Mouse (Mus musculus): Measurements from ENCODE around the gene Pik3cg. TPM values are rescaled to one million over a fixed set of nuclear protein-coding genes. Genes with fewer than 3 reads are reported as not detected.
A peak's percentile ranks its signal among the peaks of the same experiment; 100 is the strongest.

Pik3cg gene
- polyA plus RNA-seq, 1 experiment from 2014 or later = 21.7 TPM

DNA sequence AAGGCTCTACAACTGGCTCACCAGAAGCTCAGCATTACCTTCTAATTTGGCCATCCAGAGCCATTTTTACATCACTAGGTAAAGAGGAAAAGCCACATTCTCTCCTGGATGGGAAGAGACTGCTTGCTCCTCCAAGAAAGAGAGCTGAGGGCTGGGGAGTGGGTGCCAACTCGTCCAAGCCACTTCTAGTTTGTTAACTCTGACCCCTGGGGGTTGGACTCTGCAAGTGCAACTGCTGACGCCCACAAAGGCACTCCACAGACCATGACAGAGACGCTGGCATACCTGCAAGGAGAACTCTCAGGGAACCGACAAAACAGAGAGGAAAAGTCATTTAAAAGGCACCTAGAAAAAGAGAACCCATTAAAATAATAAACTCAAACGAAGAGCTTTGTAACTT lies 63.9 kb downstream of the Pik3cg start:
- no peak overlapping the region for H3K4me3 ChIP-seq (ENCODE audit: inconsistent target)
- 10% methylated on average over 5 of the region's 5 CpGs for WGBS (ENCODE audit: missing documents)

DNA sequence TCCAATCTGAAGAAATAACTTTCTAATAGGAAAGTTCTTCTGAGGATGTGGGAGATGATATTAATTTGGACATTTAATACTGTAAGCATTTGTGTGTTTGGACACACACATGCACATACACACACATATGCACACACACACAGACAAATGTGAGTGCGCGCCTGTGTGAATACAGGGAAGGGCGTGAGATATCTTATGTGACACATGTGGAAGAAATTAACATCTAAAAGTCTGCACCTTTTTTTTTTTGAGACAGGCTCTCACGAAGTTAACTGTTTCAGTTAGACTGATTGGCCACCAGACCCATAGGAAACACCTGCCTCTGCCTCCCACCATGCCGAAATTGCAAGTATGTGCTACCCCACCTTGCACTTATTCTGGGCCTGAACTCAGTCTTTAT lies 64.7 kb downstream of the Pik3cg start:
- no peak overlapping the region for H3K27ac ChIP-seq
- no peaks in the 10 kb centered on the region for H3K79me2 ChIP-seq (ENCODE audit: inconsistent target)
- no peaks in the 10 kb centered on the region for H3K36me3 ChIP-seq (ENCODE audit: inconsistent target)
- no peak overlapping the region for H3K4me3 ChIP-seq (ENCODE audit: inconsistent target)
- WGBS (ENCODE audit: missing documents) = 76% methylated on average over 5 of the region's 5 CpGs

More for the DNA sequence above, 63.9 kb downstream of the Pik3cg start:
- Histone ChIP-seq H3K27ac (no peak overlapping the region), H3K79me2 (ENCODE audit: inconsistent target) (no peaks in the 10 kb centered on the region), H3K36me3 (ENCODE audit: inconsistent target) (no peaks in the 10 kb centered on the region)

DNA sequence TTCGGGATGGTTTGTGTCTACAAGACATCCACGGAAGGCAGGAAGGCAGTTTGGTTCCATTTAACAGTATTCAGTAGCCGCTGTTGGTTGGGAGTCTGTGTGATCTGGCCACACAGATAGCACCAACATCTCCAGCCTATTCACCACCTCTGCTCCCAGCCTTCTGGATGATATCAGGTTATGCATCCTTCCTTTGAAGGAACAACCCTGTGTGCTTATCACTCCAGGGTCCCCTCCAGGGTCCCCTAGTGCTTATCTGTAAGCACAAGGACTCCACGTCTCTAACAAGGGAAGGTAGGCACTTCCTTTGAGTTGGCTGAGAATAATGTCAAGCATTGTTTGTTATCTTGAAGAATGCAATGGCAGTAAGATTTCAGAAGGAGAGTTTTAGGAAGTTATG lies 65.3 kb downstream of the Pik3cg start:
- WGBS (ENCODE audit: missing documents) = 59% methylated on average over 4 of the region's 4 CpGs
- Histone ChIP-seq H3K4me3 (ENCODE audit: inconsistent target) (no peak overlapping the region), H3K79me2 (ENCODE audit: inconsistent target) (no peaks in the 10 kb centered on the region), H3K27ac (no peak overlapping the region), H3K36me3 (ENCODE audit: inconsistent target) (no peaks in the 10 kb centered on the region)

DNA sequence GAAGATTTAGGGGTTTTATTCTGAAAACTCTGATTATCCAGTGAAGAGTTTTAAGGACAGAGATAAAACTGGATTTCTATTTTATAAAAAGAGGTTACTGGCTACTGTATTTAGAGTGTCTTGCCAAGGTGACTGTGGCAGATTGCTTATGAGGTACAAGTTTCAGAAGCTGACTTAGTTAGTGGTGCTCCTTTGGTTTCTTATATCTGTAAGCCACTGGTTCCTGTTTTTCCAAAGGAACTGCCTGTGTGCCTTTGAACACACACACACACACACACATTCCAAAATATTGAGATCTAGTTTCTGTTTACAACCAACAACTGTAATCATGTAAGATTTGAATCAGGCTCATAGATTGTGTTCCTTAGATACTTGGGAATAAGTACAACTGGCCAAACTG lies 66.7 kb downstream of the Pik3cg start:
- H3K36me3 ChIP-seq (ENCODE audit: inconsistent target) = no peaks in the 10 kb centered on the region
- H3K79me2 ChIP-seq (ENCODE audit: inconsistent target) = no peaks in the 10 kb centered on the region
- no peak overlapping the region for H3K27ac ChIP-seq
- no peak overlapping the region for H3K4me3 ChIP-seq (ENCODE audit: inconsistent target)

DNA sequence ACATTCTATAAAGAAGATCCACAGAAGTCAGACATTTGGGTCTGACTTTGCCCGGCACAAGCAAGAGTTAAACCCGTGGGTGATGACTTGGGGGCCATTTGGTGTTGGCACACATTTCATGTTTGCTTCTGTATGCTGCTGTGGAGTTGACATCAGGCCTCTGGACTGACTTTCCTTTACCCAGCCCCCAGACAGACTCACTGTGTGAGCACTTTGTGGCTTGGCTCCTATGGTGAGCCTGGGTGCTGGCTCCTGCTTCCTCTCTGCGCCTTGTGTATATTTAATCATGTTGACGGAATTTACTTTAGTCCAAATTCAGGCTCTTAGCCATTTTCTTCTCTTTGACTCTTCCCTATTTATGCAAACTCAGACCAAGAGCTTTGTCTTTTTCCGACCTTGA lies 69.6 kb downstream of the Pik3cg start:
- Histone ChIP-seq H3K36me3 (ENCODE audit: inconsistent target) (no peaks in the 10 kb centered on the region), H3K79me2 (ENCODE audit: inconsistent target) (no peaks in the 10 kb centered on the region), H3K4me3 (ENCODE audit: inconsistent target) (no peak overlapping the region), H3K27ac (peak overlapping the region; percentile 42)
- WGBS (ENCODE audit: missing documents) = 24% methylated on average over 5 of the region's 5 CpGs

DNA sequence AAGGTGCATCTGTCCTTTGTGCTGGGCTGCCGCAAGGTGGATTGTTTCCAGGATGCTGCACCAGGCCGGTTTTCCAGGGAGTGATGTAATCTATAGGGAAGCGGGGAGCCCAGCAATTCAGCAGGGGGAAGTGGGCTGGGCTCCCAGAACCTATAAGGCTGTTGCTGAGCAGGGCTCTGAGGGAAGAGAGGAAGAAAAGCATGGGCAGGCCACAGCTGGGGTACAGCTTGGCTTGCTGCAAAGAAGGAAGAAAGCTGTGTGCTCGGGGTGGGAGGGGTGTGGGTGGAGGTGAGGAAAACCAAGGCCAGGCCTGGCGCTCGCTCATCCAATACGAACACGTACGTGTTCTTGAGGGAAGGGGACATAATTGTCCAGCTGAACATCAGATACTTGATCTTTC lies 70.1 kb downstream of the Pik3cg start:
- peak overlapping the region; percentile 42 for H3K27ac ChIP-seq
- no peaks in the 10 kb centered on the region for H3K36me3 ChIP-seq (ENCODE audit: inconsistent target)
- H3K79me2 ChIP-seq (ENCODE audit: inconsistent target) = no peaks in the 10 kb centered on the region
- WGBS (ENCODE audit: missing documents) = 12% methylated on average over 8 of the region's 9 CpGs
- H3K4me3 ChIP-seq (ENCODE audit: inconsistent target) = no peak overlapping the region

DNA sequence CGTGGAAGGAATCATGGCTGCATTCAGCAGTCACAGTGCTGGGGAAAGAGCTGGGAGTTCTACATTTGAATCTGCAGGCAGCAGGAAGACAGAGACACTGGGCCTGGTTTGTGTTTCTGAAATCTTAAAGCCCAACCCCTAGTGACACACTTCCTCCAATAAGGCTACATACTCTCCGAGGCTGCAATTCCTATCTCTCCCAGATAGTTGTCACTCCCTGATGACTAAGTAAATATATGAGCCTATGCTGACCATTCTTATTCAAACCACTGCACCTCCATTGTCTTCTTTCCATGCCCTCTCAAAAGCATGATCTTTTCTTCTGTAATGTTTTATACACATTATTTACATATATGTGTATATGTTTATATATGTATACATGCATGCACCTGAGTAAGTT lies 70.9 kb downstream of the Pik3cg start:
- Histone ChIP-seq H3K79me2 (ENCODE audit: inconsistent target) (no peaks in the 10 kb centered on the region), H3K4me3 (ENCODE audit: inconsistent target) (no peak overlapping the region), H3K27ac (no peak overlapping the region), H3K36me3 (ENCODE audit: inconsistent target) (no peaks in the 10 kb centered on the region)
- WGBS (ENCODE audit: missing documents) = 71% methylated on average over 2 of the region's 2 CpGs

DNA sequence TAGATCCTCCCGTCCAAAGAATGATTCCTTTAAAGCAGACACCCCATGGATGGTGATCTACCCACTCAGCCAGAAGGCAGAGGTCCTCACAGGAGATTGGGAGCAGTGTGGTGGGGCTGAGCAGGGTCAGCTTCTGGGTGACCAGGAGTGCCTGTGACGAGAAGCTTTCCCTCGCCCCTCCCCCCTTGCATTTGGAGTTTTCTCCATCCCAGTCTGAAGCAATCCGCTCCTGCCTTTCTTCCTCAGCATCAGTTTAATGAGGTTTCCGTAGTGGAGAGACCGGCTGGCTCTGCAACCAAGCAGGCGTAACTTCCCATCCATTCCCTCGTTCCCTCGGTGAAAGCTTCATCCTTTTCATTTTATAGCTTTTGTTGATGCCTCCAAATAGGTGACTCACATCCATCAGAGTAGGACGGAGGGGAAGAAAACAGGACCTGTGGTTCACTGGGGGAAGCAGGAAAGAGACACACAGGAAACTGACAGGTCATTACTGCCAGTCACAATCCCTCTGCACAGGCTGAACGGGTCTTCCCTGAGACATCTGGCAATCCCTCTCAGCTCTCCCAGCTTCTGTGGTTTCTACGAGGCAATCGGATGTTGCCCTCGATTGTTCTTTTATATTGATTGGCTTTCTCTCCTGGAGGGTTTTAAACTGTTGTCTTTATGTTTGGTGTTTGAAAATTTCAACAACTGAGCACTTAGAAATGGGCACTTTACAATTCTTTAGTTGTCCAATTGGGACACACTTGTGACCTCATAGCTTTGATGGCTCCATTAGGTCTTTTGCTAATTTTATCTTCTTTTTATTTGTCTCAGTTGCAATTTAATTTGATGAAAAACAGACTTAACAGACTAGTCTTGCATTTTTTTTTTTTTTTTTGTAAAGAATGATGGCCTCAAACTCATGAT lies 80.6 kb downstream of the Pik3cg start:
- 44% methylated on average over 14 of the region's 14 CpGs for WGBS (ENCODE audit: missing documents)
- H3K79me2 ChIP-seq (ENCODE audit: inconsistent target) = no peaks in the 10 kb centered on the region
- no peaks in the 10 kb centered on the region for H3K36me3 ChIP-seq (ENCODE audit: inconsistent target)
- H3K27ac ChIP-seq = no peak overlapping the region
- H3K4me3 ChIP-seq (ENCODE audit: inconsistent target) = no peak overlapping the region

DNA sequence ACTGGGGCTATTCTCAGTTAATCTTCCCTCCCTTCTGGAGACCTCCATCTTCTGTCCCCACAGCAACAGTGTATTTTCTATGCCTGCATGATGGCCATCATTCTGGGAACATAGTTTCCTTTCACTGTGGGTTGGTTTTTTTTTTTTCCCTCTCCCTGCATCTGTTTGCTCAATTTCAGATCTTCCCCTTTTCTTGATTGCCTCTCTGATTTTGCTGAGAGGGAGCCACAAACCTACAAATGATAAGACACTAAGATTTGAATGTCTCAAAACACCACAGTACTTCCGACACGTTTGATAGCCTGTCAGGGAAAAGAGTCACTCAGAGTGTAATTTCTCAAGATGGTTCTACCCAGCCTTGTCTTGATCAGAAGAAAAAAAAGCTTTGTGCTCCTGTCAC lies 81.3 kb downstream of the Pik3cg start:
- 22% methylated on average over 2 of the region's 2 CpGs for WGBS (ENCODE audit: missing documents)
- no peak overlapping the region for H3K4me3 ChIP-seq (ENCODE audit: inconsistent target)
- no peak overlapping the region for H3K27ac ChIP-seq
- H3K79me2 ChIP-seq (ENCODE audit: inconsistent target) = no peaks in the 10 kb centered on the region
- no peaks in the 10 kb centered on the region for H3K36me3 ChIP-seq (ENCODE audit: inconsistent target)

DNA sequence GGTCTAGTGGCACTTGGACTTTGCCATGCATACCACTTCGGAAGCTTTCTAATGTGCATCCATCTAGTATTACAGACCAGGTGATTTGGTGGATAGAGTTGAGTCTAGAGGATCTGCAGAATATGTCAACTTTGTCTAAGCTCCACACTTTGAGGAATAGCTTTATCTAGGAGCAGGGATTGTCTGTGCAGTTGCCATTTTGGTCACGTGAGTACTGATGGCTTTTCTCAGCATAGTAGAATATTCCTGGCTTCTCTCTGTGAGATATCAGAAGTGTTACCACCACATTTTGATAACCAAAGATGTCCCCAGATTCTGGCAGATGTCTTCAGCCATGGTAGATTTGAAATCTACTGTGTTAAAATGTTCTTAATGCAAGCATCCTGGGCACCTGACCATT lies 84.0 kb downstream of the Pik3cg start:
- WGBS (ENCODE audit: missing documents) = 95% methylated on average over 2 of the region's 2 CpGs

DNA sequence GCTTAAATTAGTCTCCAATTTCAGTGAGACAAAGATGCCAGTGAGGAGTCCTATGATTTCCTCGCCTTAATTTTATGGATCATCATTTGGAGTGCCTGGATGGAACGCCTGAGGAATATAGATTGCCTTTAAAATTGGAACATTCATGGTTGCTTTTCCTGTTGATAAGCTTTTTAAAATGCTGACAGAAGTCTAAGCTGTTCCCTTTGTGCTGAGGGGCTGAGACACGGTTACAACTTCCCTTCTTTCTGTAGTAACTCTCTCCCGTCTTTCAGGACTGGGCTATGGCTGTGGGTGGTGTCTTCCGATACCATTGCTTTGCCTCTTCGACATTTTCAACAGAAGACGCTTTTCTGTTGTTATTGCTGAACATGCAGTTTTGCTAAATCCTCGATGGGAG lies 84.4 kb downstream of the Pik3cg start:
- Histone ChIP-seq H3K36me3 (ENCODE audit: inconsistent target) (no peaks in the 10 kb centered on the region), H3K4me3 (ENCODE audit: inconsistent target) (no peak overlapping the region), H3K27ac (no peak overlapping the region), H3K79me2 (ENCODE audit: inconsistent target) (no peaks in the 10 kb centered on the region)
- 57% methylated on average over 8 of the region's 8 CpGs for WGBS (ENCODE audit: missing documents)

More for the DNA sequence above, 84.0 kb downstream of the Pik3cg start:
- Histone ChIP-seq H3K36me3 (ENCODE audit: inconsistent target) (no peaks in the 10 kb centered on the region), H3K79me2 (ENCODE audit: inconsistent target) (no peaks in the 10 kb centered on the region), H3K27ac (no peak overlapping the region), H3K4me3 (ENCODE audit: inconsistent target) (no peak overlapping the region)

DNA sequence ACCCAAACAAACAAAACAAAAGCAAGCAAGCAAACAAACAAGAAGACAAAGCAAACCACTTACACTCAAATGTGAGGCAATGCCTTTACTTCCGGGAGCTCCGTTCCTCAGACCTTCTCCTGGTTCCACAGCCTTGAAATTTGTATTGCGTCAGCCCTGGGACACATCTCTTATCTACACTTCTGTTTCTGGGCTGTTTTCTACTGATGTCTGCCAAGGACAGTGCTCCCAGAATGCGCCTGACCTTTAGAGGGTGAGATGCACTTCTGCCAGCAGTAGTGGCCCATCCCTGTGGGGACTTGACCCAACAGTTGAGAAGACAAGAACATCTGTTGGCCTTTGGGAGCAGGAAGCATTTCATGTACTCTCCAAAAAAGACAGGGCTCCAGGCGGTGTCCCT lies 84.9 kb downstream of the Pik3cg start:
- no peak overlapping the region for H3K4me3 ChIP-seq (ENCODE audit: inconsistent target)
- WGBS (ENCODE audit: missing documents) = 48% methylated on average over 5 of the region's 5 CpGs
- no peaks in the 10 kb centered on the region for H3K79me2 ChIP-seq (ENCODE audit: inconsistent target)

More for the DNA sequence above, 84.9 kb downstream of the Pik3cg start:
- Histone ChIP-seq H3K27ac (no peak overlapping the region), H3K36me3 (ENCODE audit: inconsistent target) (no peaks in the 10 kb centered on the region)

Other genes with a start within 250 kb of the Pik3cg start
- 8.3 to 34.2 TPM (median 9.2 TPM) in 3 replicates for gene Prkar2b, start 147.4 kb downstream of the Pik3cg start, polyA plus RNA-seq (2018)
- gene Ccdc71l, start 170.0 kb upstream of the Pik3cg start, polyA plus RNA-seq (2018) = 17.1 to 24.5 TPM (median 20.0 TPM) in 3 replicates